Mouse (Mus musculus): ENCODE measurements around the gene Tspan5.
A peak's percentile ranks its signal among the peaks of the same experiment; 100 is the strongest.

Tspan5 gene

DNA sequence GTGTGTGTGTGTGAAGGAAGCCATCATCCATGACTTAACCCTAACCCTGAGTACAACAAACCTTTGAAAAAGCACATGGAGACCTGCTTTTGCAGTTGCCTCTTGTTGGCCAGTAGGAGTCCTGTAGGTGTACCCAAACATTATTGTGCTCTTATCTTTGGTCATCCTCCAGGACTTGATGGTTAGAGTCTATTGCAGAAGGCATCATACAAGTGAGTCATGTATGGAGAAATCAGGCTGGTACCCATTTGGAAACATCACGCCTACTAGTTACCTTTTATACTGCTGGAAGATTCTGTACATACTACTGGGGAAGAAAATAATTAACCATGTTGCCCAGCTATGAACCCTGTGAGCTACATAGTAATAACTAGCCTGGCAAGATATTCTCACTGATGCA lies 103.8 kb downstream of the Tspan5 start:
- DNase-seq (ENCODE audit: low read depth, low spot score) = no peak

DNA sequence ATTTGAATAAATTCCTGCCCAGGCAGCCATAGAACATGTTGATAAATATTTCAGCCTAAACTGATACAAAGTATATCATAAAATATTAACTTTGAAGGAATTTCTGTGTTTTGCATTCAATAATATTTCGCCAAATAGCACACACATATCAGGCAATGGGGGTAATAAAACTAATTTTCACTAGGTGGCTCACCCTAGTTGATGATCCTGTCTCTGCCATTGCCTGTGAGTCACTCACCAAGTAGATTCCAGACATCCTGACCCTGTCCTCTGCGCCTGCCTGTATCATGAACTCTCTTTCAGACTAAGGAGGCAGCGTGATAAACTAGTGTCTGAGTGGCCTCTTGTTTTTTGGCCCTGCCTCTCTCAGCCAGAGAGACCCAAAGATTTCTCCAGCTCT lies 105.8 kb downstream of the Tspan5 start:
- no peak for DNase-seq (ENCODE audit: low read depth, low spot score)

DNA sequence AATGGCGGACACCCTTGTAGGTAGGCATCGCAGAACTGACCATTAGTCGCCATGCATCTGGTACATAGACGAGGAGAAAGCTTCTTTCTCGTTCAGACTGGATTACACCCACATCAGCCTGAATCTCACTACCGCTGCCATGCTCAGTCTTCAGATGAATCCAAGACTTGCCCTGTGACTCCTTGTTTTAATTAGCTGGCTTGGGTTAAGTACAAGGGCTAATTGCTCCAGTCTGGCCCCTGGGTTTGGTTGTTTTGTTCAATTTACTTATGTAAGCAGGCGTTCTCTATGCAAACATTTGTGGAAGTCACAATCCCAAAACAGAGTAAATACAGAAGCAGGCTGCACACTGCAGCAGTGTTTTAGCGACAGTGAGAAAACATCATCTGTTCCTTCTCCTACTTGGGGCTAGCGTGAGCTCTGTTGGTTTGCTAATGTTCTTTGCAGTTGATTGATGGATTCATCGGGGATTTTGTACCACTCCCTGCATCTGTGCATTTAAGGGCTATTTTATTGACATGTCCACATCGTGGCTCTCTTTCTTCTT lies 107.8 kb downstream of the Tspan5 start:
- no peak for DNase-seq (ENCODE audit: low read depth, low spot score)

DNA sequence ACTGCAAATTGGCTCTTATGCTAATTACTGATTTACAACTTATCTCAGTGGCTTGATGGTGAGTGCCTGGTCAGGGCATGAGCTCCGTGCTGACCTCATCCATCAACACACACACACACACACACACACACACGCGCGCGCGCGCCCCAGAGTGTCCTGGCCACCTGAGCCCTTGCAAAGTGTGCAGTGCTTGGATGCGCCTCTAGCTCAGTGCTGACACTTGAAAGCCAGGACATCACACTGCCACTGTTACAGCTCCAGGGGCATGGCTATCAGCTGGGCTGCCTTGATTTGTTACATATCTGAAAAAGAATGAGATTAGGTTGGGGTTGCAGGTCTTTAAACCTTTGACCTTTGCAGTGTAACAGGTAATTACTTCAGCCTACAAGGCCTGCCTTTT lies 109.9 kb downstream of the Tspan5 start:
- no peak for DNase-seq (ENCODE audit: low read depth, low spot score)

DNA sequence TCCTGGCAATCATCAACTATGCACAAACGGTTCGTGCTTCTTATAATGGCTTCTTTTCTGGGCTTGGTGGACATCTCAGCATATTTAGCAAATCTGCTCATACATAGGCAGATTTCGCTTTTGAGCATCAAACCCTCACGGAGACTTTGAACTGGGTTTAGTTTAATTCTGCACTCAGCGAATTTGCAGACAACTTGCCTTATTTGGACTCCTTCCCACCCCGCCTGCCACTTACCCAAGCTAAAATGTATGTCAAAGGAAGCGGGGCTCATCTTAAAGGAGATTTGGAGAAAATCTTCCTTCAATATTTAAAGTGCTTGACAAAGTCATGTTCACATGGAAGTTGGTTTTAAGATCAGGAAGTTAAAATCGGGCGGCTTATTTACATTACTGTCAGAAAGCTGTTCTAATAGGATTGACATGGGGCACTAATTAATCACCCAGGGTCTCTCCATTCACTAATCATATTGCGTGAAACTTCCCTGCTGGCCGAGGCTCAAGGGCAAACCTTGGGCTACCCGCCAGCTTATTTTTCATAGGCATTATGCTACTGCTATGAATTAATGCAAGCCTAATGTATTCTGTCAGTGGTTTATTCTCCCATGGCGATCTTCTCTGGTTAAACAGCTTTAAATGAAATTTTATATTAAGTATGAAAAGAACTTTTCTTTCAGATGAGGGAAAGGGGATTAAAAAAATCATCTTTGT lies 111.1 kb downstream of the Tspan5 start:
- DNase-seq (ENCODE audit: low read depth, low spot score) = no peak

DNA sequence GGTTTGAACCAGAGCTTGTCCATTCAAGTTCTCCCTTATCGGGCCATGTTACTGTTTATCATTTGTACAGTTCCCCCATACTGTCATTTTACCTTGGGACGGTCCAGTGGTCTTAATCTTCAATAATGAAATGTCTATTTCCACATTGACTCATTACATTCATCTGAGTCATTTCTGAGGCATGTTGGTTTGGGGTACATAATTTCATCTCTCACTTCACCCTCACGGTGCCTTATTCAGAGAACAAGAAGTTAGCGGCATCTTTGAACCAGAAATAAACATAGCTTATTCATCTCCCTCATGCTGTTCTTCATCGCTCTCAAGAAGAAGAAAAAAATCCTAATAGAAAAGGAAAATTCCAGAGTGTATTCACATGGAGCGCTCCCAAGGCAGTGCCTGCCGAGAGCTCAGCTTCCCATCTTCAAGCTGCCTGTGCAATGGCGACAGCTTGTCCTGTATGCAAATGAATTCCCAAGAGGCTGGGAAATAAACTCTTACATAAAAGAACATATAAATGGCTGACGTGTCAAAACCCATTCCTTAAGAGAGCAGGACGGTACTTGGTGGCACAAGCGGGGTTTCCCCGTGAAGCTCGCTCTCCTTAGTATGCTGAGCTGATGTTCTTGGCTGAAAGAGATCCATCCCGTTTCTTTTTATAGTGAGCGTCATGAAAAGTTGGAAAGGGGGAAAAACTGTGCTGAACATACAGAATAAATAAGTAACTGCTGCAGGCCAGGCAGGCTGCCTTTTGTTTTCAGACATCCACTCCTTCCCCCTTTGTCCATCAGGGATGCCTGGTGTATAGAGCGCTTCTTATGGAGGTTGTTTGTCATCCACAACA lies 112.2 kb downstream of the Tspan5 start:
- DNase-seq (ENCODE audit: low read depth, low spot score) = no peak

DNA sequence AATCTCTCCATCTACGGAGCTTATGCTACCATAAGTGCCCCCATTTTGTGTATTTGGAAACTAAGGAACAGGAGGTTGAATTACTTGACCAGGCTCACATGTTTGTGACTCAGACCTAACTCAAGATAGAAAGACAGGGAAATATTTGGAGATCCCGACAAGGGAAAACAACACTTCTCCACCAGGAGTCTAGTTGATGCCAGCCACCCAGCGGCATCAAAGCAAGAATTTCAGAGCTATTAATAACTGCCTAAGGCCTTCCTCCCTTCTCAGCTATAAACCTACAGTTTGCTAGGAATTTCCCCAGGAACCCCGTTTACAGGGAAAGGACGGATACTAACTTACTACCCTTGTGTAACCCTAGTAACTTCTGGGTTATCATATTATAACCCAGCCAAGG lies 113.4 kb downstream of the Tspan5 start:
- DNase-seq (ENCODE audit: low read depth, low spot score) = peak; percentile 45

DNA sequence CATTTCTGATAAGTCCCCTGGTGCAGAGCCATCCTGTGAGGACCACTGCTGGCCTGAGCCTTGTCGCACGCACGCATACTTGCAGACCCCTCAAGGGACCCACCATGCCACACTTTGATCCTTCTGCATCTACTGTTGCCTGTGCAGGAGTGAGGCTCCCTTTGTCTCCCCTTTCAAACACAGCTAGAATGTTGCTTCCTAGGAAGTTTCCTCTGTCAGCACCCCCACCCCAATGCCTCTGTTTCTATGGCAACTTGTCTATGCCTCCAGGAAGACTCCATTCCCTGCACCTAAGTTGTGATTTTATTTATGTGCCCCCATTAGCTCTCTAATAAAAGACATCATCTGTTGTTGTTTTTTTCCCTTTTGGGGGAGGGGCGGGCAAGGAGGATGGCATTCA lies 115.0 kb downstream of the Tspan5 start:
- no peak for DNase-seq (ENCODE audit: low read depth, low spot score)

DNA sequence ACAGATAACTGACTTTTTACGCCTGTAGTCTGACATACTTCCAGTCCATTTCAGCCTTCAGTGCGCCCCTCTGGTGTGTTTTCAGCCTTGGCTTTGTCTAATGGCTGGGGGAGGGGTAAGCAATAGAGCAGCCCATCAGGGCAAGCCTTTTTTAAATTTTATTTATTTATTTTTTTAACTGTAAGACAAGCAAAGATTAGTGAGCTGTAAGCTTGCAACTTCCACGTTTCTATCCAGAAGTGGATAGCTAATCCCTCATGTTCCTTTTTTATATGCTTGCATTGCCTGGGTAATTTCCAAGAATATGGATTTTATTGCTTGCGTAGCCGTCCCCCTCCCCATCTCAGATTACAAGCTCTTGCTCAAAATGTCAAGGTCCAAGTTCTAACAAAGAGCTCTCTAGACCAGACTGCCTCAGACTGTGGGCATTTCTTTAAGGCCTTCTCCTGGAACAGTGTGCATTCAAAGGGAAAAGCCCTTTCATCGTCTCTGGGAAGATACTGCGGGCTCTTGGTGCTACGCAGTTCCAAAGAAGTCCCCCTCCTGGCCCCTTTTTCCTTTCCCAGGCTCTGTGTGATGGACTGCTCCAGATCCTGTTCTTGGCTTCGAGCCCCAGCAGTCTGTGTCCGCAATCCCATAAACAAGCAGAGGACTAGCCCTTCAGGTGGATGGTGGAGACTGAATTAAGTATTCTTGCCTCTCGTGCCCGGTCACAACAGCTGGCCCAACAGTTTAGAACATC lies 116.0 kb downstream of the Tspan5 start:
- DNase-seq (ENCODE audit: low read depth, low spot score) = peak; percentile 45

DNA sequence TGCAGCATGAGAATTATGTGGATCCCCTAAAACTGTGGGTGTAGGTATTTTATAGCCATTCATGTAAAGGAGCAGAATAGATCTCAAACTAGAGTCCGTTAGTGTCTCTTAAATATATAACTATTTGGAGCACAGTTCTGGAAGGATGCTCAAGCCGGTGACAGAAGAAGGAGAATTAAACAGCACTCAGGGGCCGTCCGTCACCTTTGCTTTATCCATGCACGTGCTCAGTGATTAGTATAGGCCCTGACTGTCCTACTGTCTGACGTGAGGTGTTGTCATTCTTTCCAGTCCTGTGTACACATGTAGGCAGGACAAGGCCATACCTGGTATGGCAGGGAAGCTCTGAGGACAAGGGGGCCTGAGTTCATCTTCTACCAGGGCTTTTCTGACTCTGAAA lies 116.7 kb downstream of the Tspan5 start:
- no peak for DNase-seq (ENCODE audit: low read depth, low spot score)

DNA sequence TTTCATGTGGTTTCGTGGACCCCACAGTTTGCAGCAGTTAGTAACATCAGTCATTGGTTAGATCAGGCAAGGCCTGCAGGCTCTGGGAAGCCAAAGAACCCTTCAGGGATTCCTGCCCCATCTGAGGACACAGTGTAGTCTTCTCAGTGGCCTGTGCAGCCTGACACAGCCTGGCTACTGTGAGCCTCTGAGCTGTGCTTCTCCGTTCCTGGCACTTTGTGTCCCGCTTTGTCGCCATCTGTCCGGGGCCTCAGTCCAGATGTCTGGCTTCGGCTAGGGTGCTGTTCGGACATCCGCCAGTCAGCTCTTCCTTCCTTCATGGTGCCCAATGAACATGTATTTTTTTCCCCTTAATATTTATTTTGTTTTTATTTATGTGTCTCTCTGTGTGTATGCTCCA lies 117.2 kb downstream of the Tspan5 start:
- no peak for DNase-seq (ENCODE audit: low read depth, low spot score)

DNA sequence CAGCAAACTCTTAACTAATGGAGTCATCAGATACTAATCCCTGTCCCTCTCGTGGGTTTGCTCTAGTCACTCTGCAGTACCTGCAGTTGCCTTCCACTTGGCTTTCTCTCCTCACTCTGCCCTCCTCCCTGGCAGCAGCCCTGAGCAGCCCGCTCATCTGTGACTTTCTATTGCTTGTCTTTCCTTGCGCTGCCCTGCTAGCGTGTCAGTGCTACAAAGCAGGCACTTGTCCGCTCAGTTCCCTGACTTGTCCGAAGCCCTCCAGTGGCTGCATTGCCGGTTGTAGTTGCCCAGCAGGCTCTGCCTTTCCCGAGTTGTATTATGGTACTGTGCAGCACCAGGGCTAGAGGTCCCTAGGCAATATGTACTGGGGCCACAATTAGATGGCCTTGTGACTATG lies 117.7 kb downstream of the Tspan5 start:
- DNase-seq (ENCODE audit: low read depth, low spot score) = no peak

DNA sequence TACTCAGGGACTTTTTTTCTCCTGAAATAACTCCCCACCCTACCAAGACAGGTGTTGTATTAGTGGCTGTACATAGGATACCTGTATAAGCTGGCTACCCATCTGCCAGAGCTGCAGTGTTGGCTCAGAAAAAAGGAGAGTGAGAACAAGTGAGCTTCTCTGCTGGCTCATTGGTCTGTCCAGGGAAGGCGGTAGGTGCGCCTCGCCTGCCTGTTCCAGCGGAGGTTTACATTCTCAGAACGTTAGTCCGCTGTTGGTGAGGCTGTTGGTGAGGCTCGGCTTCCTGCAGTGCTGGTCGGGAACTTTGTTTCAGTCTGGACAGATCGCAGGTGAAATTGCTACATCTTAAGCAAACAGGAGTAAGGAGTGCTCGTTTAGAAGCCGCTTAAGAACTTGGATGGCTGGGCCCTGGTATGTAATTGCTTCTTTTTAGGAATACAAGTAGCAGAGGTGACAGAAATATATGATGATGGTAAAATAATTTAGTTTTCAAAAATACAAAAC lies 118.3 kb downstream of the Tspan5 start:
- DNase-seq (ENCODE audit: low read depth, low spot score) = no peak

DNA sequence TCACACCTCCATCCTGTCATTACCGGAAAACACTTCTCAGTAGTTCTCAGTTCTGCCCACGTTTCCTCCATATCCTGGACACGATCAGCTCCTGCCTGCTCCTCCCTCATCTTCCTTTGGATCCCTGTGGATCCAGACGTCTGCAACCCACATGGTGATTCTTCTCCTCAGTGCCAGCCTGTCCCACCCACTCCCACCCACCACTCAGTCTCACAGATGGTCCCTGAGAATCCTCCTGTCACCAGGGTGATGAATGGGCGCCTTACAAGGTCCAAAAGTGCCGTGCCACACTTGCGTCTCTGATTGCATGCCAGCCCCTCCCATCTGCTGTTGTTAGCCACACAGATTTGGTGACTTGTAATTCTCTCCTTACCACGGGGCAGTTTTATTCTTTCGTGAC lies 119.0 kb downstream of the Tspan5 start:
- DNase-seq (ENCODE audit: low read depth, low spot score) = no peak

DNA sequence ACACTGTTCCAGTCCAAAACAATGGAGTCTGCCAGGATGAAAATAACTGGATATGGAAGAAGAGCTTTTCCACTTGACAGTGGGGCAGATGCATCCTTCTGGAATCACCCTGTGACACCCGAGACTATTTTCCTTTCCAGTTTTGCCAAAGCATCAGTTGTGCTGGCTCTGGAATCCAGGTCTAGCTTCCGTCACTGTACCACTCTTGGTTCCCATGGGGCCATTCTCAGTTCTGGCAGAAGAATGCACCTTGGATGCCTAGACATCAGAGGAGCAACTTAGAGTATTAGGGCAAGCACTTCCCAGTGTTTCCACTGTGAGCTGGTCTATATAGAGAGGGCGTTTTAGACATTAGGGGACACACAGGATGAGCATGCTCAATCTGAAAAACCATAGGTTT lies 119.6 kb downstream of the Tspan5 start:
- no peak for DNase-seq (ENCODE audit: low read depth, low spot score)

DNA sequence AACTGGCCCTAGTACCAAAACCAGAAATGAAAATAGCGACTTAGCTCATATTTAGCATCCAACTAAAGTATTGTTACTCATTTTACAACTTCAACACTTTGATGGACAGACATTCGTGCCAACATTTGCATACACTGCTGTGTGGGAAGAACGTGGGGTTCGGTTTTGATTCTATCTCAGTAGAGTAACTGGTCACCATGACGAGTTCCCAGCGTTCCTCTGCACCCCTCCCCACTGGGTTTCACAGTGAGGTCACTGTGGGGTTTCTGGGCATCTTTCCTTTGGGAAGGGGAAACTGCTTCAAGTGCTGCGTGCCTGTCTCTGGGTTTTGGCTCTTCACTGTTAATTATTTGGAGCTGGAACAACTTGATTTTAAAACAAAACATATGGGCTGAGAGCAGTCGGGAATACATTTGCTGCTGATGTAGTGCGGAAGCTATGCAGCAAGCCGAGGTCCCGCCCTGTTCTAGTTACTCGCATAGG lies 122.2 kb downstream of the Tspan5 start:
- no peak for DNase-seq (ENCODE audit: low read depth, low spot score)

DNA sequence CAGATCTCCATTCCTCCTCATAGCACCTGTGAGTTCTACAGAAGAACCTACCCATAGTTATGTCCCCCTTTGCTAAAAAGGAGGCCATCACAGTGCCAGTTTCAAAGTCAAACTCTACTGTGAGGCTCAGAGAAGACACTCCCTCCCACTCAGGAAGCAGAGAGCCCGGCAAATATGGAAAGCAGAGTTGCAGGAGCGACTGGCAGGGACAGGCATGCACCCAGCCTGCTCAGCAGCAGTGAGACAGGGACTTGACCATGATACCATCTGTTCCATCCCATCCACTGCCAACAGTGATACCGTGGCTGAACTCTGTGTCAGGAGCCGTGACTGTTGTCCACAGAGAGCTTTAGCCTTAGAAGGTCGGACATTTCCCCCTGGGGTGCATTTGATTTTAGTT lies 123.3 kb downstream of the Tspan5 start:
- DNase-seq (ENCODE audit: low read depth, low spot score) = no peak

DNA sequence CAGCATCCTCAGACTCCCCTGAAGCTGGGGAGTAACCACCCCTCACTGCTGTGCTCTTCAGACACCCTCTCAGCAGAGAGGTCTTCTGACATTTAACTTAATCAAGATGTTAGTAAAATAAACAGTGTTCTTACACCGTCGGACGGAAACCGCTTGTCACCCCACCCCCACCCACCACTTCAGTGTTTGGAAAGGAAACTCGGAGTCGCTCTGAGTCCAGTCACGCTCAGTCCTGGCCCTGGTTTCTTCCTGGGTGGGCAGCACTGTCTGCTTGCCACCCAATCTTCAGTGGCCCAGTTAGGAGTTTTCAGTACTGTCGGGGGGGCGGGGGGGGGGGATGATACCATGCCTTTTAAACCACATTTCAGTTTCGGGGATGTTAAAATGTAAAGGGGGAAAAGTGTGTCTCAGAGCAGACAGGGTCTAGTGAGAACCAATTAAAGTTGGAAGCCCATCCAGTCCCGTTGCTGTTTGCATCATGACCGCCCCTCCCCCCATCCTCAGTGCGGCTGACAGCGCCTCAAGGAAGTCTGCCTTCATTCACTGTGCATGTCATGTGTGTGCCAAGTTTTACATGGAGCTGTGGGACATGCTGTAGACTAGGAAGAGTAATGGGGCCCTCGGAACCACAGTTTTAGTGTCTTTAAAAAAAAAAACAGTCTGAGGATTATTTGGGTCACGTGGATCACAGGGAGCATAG lies 125.3 kb downstream of the Tspan5 start:
- DNase-seq (ENCODE audit: low read depth, low spot score) = no peak

DNA sequence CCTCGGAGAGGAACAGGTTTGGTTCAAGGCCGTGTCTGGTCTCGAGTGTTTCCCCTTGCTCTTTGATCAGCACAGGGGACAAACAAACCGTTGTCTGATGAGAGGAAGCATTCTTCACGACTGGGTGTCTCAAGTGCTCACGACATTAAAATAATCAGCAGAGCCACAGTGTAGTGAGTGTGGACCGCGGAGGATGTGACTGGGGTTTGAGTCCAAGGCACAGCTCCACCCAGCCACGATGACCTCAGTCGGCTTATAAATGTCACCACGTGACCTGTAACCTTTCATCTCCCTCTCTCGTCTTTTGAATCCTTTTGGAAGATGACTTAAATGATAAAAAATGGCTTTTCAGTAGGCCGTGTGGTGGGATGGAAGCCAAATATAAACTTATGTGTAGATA lies 126.4 kb downstream of the Tspan5 start:
- DNase-seq (ENCODE audit: low read depth, low spot score) = no peak

DNA sequence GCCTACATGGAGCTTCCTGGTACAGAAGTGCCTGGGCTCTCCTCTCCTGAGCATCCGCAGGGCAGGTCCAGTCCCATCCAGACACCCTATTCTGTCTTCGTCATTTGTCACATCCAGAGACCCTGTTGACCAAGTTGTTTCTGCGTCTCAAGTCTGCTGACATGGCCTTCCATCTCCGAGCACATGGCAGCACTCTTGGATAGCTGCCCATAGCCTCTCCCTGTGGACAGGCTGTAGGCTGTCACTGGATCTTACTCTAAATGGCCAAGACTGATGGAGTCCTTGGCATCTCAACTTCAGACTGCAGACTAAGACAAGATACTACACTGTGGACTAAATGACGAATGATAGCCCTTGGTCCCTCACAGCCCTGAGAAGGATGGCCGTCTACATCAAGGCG lies 133.3 kb downstream of the Tspan5 start:
- DNase-seq (ENCODE audit: low read depth, low spot score) = no peak

DNA sequence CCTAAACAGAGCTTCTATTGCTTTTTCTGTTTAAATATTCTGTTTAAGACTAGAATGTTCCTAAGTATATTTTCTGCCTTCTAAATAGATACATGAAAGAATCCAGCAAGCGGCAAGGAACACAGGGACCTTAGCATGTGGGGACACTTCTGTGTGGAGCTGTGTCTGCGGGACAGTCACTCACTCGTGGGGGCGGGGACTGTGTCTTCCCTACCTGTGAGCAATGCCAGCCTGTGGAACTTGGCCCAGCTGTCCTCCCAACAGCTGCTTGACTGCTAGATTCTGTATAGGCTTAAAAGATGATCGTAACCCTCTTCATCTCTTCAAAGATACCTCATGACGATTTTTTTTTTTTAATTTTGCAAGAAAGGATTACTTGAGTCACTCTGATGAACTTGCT lies 133.9 kb downstream of the Tspan5 start:
- DNase-seq (ENCODE audit: low read depth, low spot score) = no peak
